Mouse (Mus musculus): ENCODE data around the gene Cartpt.
"Not testable (repeated sequence)": the region's sequence is repeated elsewhere in the genome, so short reads cannot be mapped to it uniquely, and the experiment has no call there.

Cartpt gene

DNA sequence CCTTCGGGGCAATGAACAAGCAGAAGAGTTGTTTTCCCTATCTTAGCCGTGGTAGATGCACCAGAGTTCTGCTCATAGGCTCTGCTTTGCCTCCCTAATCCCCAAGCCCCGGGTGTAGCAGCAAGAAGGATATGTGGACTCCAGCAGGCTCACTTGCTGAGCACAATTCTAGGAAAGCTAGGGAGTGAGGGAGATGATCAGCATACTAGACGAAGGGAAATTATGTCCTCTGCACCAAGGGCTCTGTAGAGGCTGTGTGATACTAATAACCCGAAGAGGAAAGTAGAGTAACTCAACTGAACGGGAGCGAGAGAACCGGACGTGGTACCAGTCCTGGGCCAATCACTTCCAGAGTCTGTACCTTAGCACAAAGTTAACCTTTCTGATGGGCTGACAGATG, at the start of gene Cartpt:
Cartpt (minus strand) TSS at position 127 of the 400 bp plus-strand sequence.
- DNase-seq, result no peak

DNA sequence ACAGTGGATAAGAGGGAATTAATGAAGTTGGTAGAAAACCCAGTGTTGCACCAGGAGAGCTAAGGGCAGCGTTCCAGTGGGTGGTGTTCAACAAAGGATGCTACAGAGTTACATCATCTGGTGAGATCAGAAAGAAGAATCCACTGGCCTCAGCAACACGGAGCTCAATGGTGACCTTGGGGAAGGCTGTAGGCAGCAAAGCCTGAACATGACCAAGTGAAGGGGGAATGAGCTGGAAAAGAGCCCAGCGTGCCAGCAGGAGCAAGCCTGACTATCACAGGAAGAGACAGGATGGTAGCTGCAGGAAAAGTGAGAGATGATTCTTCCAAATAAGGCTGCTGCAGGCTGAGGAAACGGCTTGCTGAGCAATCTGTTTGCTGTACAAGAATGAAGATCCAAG, 46.5 kb upstream of the Cartpt start:
- DNase-seq, result no peak

DNA sequence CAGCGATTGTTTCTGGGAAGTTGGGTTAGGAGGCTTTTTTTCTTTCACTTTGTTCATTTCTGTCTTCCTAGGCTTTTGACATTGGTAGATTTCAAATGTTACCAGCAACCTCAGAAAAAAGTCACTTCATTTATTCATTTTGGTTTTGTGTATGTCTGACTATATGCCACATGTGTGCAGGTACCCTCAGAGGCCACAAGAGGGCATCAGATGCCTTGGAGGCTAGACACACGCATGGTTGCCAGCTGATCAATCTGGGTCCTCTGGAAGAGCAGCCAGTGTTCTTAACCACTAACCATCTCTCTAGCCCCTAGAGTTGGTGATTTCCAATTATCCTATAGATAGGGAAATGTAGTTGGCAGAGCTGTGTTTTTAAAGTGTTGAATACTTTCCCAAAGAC, 42.6 kb upstream of the Cartpt start:
- DNase-seq, result no peak

DNA sequence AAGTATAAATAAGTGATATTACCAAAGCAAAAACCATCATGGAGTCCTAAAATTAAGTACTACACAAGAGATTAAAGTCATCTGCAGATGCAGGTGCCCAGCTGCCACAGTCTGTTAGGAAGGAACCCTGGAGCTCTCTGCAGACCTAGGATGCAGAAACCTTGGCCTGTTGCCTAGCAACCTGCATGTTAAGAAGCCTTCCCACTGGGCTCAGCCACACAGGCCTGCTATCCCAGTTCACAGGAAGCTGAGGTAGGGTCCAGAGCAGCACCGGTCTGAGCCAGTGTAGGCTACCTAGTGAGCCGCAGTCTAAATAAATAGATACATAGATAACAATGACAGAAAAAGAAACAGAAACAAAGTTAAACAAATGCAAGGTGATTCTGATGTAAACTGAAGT, 39.7 kb upstream of the Cartpt start:
- no peak for DNase-seq

DNA sequence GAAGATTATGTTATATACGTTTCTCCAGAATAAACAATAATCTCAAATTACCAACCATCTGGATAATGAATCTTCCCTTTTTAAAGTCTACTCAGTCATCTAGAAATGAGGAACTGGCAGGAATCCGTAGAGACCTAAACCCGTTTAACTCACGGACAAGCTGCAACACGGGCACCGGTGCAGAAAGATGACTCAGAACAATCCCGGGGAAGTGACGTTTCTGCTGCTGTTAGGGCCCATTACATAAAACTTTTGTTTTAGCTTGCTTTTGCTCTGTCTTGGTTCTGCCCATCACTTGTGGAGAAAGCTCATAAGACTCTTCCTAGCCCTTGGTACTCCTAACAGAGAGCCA, 38.4 kb upstream of the Cartpt start:
- DNase-seq, result no peak

DNA sequence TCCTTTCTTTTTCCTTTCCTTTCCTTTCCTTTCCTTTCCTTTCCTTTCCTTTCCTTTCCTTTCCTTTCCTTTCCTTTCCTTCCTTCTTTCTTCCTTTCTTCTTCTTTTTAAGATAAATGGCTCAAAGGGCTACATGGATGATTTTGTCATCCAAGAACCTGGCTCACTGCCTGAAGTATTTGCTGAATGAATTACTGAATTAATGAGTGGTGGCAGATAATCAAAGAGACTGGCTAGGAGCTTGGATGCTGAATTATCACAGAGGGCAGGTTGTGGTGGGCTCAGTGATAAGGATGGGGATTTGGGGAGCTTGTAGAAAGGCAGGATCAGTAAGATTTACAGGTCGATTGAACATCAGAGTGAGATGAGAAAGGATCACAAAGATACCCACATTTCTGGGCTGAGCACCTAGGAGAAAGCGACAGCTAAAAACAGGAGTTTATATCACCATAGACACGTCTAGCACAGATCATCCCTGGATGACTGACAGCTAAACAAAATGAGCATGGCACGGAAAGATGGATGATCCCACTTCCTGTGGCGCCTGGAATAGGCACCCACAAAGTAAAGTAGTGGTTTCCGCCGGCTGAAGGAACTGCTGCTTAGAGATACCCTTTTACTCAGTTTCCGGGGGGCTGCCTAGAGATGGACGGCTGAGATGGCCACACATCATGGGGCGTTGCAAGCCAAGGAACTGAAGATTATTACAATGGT, 37.9 kb upstream of the Cartpt start:
- DNase-seq, result no peak

DNA sequence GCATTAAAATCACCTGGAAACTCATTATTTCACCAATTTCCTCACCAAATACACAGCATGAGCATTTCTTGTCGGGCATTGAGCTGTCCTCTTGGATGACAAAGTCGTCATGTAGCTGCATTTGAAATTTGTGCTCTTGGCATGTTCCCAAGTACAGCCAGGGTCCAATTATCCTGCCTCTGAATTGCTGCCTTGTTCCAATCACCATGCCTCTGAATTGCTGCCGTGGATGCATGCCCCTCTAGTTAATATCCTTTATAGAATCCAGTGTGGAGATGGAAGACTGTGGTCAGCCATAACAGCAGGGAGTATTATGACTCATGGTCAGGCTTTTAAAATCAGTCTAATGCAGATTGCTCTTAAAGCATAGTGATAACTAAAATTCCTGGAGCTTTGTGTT, 36.9 kb upstream of the Cartpt start:
- DNase-seq, result no peak

DNA sequence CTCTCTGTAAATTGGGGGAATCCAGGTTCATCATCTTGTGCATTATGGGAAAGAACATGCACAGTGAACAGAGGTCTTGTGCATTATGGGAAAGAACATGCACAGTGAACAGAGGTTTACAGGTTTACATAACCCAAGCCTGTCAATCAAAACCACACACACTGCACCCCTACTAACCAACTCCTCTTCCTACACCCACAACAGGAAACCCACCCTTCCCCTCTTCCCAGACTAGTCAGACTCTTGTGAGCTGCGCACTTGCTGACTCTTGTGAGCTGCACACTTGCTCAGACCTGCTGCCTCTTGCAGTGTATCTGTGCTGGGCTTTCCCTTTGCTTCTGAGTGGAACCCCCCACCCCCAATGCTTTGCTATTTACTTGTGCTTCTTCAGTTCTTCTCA, 31.5 kb upstream of the Cartpt start:
- DNase-seq, result no peak

DNA sequence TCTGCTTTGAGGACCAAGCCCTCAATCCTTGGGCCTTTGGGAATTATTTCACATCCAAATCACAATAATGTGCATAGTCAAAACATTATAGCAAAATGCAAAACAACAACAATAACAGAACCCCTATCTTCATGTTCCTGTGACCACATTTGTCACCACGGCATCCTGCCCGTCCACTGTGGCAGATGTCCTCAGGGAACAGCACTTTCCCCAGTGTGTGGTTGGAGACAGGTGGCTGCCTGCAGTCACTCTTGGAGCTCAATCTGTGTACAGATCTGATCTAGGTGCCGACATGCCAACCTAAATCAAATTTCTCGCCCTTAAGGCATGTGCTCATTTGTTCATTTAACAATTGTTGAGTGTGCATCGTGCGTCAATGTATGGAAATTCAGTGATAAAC, 30.6 kb upstream of the Cartpt start:
- DNase-seq, result no peak

DNA sequence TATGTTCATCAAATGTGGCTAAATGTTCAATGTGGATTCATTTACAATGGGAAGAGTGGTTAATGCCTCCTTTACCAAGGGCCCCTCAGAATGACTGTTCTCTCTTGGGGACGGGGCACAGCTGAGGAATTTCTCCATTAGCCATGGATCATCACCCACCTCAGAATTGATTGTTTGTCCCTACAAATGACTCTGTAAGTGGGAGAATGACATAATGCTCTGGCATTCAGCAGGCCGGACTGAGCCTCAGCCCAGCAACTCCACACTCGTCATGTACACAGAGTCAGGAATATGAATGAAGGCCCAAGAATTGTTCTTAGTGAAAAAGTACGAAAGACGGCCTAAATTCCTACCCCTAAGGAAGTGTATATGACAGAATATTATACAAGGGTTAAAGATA, 25.4 kb upstream of the Cartpt start:
- DNase-seq, result no peak

DNA sequence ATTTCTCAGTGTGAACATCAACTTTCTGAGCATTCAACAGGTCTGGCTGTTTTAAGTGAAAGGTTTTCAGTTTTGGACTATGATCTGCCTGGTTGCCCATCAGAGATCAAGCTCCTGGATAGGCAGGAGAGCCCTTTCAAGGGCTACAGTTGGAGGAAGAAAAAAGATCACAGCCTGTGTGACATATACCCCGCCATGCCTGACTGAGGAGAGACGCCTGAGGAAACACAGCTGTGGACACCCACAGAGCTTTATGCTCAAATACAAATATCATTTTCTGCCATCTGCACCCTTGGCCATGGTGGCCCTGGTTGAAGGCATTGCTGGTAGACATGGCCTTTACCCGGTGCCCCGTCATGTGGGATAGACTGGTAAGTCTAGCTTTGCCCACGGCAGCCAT, 14.7 kb upstream of the Cartpt start:
- DNase-seq, result no peak

DNA sequence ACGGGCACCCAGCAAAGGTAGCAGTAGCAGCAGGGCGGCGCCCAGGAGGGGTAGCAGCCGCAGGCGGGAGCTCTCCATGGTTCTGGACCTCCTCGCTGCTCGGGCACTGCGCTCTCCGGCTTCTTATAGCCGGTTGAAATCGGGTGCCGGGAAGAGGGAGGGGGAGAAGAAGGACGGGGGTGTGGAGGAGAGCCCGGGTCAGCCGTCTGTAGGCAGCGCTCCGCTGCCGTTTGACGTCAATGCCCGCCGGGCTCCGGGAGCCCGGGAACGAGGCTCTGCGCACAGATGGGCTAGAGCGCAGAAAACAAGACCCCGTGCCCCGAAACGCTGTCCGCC, 366 bp downstream of the Cartpt start:
- peak; percentile 70 for DNase-seq

DNA sequence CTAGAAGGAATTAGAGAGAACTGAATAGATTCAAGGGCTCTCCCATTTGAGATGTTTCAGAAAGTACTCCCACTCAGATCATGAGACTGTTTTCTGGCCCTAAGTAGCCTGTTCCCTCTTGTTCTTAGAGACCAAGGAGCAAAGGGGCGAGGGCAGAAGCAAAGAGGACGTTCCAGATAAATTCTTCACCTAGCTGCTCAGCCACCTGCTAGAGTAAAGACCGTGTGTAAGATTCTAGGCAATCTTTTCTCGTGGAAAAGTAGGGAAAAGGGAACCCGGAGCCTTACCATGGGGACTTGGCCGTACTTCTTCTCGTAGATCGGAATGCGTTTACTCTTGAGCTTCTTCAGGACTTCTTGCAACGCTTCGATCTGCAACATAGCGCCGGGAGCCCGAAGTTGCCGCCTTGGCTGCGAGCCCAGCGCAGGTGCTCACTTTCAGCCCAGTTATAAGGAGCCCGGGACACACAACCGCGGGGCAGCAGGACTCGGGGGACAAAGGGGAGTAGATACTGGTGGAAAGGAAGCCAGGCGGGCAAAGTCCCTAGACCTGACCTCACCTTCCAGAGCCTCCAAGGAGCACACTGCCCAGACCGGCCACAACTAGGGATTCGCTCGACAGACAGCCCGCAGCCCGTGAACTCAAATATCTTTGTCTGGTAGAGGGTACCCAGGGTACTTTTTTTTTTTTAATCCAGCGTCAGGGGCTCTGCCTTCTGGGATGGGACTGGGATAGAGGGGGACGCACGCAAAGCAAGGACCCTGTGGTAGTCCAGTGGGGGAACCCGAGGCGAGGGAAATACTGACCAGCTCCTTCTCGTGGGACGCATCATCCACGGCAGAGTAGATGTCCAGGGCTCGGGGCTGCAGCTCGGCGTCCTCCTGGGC, 978 bp downstream of the Cartpt start:
- peak; percentile 2 for DNase-seq

DNA sequence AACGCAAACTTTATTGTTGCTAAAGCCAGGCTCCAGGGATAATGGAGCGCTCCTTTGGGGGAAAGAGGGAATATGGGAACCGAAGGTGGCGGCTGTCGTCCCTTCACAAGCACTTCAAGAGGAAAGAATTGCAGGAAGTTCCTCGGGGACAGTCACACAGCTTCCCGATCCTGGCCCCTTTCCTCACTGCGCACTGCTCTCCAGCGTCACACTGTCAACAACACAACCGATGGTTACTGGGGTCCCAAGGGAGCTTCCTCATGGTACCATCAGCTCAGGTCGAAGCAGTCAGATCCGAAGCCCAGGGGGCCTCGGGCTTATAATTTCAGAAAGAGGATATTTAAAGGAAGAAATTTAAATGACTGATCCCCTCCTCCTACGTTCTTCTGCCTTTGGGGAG, 2.1 kb downstream of the Cartpt start:
- no peak for DNase-seq

DNA sequence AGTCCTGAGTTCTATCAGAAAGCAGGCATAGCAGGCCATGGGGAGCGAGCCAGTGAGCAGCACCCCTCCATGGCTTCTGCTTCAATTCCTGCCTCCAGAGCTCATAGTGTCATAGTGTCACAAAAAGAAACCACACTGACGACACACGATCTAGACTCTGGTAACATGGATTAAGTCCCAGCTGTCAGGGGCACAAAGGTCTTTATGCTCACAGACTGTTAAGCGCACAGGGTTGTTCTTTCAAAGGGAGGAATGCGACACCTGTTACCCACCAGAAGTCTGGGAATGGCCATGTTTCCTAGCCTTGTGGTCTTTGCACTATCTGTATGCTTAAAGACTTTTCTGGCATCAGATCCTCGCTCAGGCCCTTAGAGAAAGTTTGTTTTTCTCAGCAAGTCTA, 15.3 kb downstream of the Cartpt start:
- DNase-seq, result no peak

DNA sequence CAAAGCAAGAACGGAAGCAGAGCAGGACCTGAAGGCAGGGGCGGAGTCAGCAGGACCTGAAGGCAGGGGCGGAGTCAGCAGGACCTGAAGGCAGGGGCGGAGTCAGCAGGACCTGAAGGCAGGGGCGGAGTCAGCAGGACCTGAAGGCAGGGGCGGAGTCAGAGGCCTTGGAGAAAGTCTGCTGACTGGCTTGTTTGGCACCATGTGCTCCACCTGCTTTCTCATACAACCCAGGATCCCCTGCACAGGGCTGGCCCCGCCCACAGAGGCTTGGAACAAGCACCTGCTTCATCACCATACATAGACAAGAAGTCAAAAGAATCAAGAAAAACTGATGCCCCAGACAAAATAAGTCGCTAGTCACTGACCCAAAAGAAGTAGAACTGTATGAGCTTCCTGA, 19.1 kb downstream of the Cartpt start:
- not testable (repeated sequence) for DNase-seq

DNA sequence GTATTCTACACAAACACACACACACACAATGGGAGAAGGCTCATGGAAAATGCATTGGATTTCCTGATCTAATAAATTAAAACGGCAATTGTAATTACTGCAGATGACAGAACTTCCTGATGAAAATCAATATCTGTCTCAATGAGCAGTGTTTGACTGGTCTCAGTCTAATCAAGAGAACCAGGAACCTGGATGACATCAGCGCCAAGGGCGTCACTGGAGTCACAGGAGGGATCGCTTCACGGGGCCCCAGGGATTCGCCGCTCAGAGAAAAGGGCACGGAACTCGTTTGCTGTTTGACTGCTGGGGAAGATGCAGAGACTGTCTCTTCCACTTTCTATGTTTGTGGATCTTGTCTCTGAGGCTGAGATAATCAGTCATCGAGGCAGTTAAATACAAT, 21.2 kb downstream of the Cartpt start:
- no peak for DNase-seq

DNA sequence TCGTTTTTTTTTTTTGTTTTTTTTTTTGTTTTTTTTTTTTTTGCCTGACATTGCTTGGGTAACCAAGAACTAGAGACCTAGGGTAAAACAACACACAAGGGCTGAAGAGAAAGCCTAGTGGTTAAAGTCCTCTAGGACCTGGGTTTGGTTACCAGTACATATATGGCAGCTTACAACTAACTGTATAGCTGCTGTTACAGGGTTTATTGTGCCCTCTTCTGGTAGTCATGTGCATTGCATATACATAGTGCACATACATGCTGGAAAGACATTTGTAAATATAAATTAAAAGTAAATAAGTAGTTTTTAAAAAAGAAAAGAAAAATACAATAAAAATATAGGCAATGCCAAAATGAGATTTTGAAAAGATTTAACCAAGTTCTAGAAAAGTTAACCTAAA, 28.8 kb downstream of the Cartpt start:
- no peak for DNase-seq

DNA sequence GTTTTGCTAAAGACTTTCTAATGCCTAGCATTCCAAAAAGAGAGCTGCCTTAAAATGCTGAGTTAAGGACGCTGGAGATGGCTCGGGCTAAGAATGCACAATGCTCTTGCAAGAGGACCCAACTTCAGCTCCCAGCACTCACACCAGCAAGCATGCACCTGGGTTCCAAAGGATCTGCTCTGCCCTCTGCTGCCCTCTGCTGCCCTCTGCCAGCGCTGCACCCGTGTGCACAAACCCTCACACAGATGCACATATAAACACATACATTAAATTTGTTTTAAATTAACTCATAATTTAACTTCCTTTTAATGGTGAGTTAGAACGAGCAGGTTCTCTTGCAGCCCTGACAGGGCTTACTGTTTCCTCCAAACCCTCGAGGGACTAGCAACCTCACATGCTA, 32.5 kb downstream of the Cartpt start:
- DNase-seq, result no peak

DNA sequence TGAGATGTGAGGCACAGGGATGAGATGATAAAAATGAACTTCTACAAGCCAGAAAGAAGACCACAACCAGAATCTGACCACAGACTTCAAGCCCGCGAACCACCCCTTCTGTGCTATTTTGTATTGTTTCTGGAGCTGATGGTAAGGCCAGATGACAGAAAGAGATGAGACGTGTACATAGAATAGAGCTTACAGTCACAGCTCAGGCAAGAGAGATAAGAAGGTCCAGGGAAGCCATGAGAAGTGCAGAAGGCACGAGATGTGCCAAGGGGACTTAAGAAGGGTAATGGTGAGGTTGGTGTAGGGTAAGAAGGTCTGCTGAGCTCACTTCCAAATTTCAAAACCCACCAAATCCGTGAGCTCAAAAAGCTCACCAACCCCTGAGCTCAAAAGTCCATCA, 36.6 kb downstream of the Cartpt start:
- no peak for DNase-seq

DNA sequence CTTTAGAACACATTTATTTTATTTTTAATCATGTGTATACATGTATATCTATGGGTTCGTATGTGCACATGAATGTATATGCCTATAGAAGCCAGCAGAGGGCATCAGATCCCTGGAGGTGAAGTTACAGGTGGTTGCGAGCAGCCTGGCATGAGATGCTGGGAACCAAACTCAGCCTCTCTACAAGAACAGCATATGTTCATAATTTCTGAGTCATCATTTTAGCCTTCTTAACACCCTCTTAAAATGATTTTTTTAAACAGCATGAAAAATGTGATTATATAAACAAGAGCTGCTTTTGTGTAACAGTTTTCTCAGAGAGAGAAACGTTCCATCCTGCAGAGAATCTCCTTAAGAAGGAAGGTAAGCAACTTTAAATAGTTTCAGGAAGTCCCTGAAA, 40.2 kb downstream of the Cartpt start:
- no peak for DNase-seq

DNA sequence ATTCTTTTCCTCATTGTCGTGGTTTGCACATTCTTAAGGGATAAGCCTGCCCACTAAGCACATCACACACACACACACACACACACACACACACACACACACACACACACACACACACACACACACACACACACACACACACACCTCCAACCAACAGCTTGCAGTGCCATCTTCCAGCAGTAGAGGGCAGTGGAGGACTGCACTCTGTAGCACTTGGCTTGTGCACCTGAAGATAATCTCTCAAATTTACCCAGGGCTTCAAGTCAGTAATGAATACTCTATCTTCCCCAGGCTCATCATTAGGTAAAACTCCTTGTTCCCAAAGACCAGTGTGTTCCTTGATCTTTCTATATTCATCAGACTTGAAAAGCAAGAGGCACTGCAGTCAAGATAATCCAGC, 41.8 kb downstream of the Cartpt start:
- DNase-seq, result peak; percentile 41

DNA sequence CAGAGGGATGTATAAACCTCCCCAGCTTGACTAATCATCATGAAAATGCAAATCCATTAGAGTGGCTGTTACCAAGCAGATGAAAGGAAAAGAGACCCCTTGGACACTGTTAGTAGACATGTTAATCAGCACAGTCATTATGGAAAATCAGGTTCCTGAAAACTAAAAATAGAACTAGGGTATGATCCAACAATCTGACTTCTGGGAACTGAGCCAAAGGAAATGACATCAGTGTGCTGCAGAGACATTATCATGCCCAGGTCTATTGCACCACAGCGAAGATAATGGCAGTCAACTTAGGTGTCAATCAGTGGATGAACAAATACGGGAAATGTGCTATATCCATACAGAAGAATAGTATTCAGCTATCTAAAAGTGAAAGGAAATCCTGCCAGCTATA, 43.0 kb downstream of the Cartpt start:
- DNase-seq, result no peak

DNA sequence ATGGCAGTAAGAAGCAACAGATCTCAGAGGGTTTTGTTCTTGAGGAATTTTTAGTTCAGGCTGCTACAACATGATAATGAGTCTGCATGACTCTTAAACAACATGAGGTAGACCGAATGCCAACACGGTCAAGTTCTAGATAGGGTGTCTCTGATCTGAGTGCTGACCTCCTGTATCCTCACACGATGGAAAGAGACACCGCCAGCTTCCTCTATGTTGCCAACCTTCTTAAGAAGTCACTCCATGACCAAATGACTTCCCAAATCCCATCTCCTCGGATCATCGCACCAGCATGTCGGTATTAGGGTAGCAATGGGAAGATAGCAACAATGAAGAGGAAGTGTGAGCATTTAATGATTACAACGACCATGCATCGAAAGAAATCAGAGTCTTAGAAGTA, 43.6 kb downstream of the Cartpt start:
- no peak for DNase-seq

DNA sequence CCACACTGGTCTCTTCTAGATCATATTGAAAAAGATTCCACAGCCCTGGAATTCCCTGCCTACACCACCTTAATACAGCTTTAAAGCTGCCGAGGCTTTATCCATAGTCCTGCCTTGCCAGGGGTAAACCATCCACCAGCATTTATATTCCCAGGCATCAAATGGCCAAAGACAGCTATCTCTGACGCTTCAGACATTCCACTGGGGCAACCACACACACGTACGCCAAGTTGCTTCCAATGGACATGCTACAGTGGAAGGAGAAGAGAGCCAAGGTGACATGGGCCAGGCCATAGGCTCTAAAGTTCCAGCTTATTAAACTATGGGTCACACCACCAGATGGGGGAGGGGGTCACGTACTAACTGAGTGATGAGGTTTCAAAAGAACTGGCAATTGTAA, 45.7 kb downstream of the Cartpt start:
- DNase-seq, result no peak

Data from kidney, postnatal 14 days (tissue).